Mouse (Mus musculus): Measurements from ENCODE around the gene Gm4070. TPM values are rescaled to one million over a fixed set of nuclear protein-coding genes. Genes with fewer than 3 reads are reported as not detected.
"Not testable (repeated sequence)": the region's sequence is repeated elsewhere in the genome, so short reads cannot be mapped to it uniquely, and the experiment has no call there.

Gm4070 gene
- total RNA-seq (2015) = 16.8 and 22.4 TPM in 2 replicates
- 102 and 118 TPM in 2 replicates for total RNA-seq (2017)

DNA sequence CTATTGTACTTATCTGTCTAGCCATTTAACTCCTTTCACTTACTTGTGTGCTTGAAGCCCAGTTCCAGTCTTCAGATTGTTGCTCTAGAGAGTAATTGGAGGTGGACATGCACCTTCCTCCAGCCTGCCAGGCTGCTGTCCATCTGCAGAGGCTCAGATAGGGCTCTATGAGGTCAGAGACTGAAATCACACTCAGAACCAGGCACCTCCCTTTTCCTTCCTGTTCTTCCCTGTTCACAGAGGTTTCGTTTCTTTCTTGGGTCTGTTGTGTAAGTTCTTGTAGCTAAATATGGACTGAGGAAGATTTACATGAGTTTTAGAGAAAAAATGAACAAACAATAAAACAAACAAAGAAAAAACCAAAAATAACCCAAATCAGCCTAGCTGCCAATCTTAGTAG is at the start of gene Gm4070:
Gm4070 (minus strand) TSS at position 156 of the 400 bp plus-strand sequence.
- peak; percentile 92 for ATAC-seq (replicated peaks; ENCODE audit: poor library complexity)

DNA sequence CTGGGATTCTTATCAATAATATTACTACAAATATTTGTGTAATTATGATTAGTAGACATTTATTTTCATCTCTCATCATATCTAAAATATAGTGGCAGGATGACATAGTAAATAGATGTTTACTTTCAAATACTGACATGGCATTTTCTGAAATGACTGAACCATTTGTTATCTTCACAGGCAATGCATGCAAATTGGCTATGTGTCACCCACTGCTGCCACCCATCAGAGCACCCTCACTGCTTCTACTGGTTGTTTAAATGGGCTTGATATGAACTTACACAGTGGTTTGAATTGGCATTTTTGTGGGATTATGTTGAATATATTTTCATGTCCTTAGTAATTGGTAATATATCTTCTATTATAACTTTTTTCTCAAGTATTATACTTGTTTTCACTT is 773 bp upstream of the Gm4070 start:
- ATAC-seq (replicated peaks; ENCODE audit: poor library complexity) = peak; percentile 60

DNA sequence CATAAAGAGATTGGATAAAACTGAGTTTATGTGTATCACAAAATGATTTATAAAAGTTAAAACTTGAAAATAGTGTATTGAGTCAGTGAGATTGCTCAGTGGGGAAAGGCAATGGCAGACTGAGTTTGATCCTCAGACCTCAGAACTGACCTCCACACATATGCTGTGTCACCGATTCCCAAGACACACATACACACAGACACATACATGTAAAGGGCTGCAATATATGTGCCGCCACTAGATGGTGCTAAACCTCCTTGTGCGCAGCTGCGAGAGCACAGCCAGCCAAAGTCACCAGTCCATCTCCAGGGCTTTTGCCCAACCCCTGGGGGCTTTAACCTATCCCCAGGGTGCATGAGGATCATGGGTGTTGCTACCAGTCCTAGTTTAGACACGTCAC is 1.4 kb downstream of the Gm4070 start:
- ATAC-seq (replicated peaks; ENCODE audit: poor library complexity) = peak; percentile 82

DNA sequence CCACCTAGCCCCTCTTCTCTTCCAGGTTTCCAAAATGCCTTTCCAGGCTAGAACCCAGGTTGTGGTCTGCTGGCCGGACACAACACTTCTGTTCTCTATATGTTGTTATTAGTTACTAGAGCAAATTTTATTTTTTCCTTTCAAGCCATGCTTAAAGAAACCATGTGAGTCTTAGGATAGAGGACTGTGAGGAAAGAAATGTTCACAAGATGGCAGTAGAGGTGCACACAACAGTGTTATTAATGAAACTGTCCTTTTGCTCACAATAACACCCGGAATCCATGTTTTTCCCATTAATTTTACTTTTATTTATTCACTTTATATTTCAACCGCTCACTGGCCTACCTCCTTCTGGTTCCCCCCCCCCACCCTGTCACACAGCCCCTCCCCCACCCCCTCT is 8.5 kb downstream of the Gm4070 start:
- ATAC-seq (replicated peaks; ENCODE audit: poor library complexity) = peak; percentile 98

DNA sequence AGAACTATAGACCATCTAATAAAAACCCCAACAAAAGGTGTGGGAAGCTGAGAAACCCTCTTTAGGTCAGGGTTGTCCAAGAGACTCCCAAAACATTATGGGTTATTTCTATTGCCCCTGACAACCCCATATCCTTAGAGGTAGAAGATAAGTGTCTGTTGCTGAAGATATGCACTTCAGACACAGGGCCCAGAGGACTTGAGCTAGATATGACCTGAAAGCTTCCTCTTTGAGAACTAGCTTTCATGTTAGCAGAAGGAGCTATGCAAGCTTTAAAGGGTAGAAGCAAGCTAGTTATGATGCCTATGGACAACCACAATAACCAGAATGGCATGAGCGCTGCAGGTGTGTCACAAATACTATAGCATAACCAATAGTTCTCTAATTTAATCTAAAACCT is 21.6 kb downstream of the Gm4070 start:
- ATAC-seq (replicated peaks; ENCODE audit: poor library complexity) = peak; percentile 37

DNA sequence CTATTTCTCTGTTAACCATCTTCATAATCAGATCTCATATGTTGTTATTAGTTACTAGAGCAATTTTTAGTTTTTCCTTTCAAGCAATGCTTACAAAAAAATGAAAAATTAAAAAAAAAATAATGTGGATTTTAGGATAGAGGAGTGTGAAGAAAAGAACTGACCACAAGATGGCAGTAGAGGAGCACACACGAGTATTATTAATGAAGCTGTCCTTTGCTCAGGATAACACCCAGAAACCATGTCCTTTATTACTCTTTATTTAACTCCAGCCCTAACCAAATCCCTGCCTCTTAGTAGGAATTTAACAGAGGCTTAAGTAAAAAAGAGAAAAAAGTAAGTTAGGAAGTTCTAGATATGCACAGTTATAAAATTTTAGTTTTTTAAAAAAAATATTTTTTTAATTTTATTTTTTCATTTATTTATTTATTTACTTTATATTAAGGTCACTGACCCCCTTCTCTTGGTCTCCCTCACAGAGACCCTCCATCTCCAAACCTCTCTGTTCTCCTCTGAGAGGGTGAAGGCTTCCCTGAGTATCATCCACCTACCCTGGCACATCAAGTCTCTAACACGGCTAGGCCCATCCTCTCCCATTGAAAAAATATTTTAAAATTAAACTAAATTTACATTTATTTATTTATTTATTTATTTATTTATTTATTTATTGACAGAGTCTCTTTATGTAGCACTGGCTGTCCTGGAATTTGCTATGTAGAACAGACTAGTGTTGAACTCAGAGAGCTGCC is 70.0 kb downstream of the Gm4070 start:
- ATAC-seq (replicated peaks; ENCODE audit: poor library complexity) = peak; percentile 99

DNA sequence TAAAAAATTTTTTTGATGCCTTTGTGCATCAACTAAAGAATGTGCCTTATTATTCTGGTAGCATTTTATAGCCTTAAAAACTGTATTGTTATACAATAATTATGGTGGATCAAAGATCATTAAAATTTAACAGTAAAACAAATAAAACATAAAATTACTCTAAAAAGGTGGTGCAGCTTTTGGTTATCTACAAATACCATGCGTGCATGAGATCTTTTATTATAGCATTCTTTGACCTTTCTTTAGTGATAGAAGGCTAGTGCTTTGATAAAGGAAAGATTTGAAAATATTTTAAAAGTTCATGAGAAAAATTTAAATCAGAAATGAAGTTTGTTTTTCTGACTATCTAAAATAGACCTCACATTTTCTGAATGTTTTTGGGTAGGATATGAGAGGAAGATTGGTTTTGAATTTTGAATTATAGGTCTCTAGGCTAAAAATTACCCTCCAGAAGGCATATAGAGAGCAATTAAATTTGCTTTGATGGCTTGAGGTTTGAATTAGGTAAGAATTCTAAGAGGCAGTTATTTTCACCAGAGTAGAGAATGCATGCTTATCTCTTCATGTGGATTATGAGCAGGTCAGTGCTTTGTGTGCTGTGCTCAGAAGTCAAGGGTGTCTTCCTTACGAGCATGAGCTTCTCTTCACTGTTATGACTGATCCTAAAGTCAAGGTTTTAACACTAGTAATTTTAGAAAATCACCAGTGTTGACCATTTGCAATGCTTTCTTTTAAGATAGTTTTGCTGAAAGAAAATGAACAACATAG is 73.9 kb downstream of the Gm4070 start:
- ATAC-seq (replicated peaks; ENCODE audit: poor library complexity) = not testable (repeated sequence)

DNA sequence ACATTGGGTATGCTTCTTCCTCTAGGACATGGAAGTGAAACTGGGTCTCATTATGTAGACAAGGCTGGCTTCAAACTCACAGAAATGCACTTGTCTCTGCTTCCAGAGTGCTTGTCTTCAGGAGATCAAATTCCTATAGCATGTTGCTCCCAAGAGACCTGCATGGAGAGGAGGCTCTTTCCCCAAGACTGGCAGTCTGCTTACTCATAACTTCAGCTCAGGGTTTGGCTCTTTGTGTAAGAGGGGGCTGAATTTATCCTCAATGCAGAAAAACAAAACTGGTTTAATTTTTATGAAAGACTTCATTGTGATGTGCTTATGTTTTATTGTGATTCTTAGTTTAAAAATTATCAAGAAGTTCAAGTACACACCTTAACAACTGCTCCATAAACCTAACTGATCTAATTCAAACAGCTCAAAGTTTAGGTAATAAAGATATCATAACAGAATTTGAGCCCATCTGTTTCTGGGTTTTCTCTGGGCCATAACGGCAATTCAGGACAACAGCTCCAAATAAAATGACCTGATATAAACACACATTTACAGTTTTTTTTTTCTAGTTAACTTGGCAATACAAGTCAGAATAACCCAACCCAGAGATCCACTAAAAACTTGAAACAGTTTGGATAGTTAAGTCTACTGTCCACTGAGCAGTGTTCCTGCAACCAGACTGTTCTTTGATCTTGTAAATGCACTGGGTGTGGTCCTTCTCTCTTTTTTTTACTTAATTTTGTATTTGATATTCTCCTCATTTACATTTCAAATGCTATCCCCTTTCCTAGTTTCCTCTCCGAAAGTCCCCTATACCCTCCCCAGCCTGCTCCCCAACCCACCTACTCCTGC is 97.8 kb downstream of the Gm4070 start:
- ATAC-seq (replicated peaks; ENCODE audit: poor library complexity) = not testable (repeated sequence)

Other genes with a start within 250 kb of the Gm4070 start
- 149 and 157 TPM in 2 replicates for gene Ilk, start 217.4 kb downstream of the Gm4070 start, total RNA-seq (2015)
- 105 and 110 TPM in 2 replicates for gene Ilk, start 217.4 kb downstream of the Gm4070 start, total RNA-seq (2017)
- 26.4 and 30.4 TPM in 2 replicates for gene Rrp8, start 216.6 kb downstream of the Gm4070 start, total RNA-seq (2015)
- 39.8 and 48.9 TPM in 2 replicates for gene Rrp8, start 216.6 kb downstream of the Gm4070 start, total RNA-seq (2017)
- 301 and 304 TPM in 2 replicates for gene Taf10, start 209.6 kb downstream of the Gm4070 start, total RNA-seq (2015)
- 136 and 141 TPM in 2 replicates for gene Taf10, start 209.6 kb downstream of the Gm4070 start, total RNA-seq (2017)
- gene Tpp1, start 201.7 kb downstream of the Gm4070 start, total RNA-seq (2015) = 64.8 and 73.5 TPM in 2 replicates
- 14.3 and 22.2 TPM in 2 replicates for gene Tpp1, start 201.7 kb downstream of the Gm4070 start, total RNA-seq (2017)
- gene Dchs1, start 166.3 kb downstream of the Gm4070 start, total RNA-seq (2015) = 0.07 TPM in 1 of 2 replicates, not detected in the other
- gene Dchs1, start 166.3 kb downstream of the Gm4070 start, total RNA-seq (2017) = not detected in 2 replicates
- gene Mrpl17, start 142.9 kb downstream of the Gm4070 start, total RNA-seq (2015) = 124 and 152 TPM in 2 replicates
- gene Mrpl17, start 142.9 kb downstream of the Gm4070 start, total RNA-seq (2017) = 69.0 and 86.6 TPM in 2 replicates